ENCODE assay signal across 8 mouse cellular contexts in the genomic region with DNA sequence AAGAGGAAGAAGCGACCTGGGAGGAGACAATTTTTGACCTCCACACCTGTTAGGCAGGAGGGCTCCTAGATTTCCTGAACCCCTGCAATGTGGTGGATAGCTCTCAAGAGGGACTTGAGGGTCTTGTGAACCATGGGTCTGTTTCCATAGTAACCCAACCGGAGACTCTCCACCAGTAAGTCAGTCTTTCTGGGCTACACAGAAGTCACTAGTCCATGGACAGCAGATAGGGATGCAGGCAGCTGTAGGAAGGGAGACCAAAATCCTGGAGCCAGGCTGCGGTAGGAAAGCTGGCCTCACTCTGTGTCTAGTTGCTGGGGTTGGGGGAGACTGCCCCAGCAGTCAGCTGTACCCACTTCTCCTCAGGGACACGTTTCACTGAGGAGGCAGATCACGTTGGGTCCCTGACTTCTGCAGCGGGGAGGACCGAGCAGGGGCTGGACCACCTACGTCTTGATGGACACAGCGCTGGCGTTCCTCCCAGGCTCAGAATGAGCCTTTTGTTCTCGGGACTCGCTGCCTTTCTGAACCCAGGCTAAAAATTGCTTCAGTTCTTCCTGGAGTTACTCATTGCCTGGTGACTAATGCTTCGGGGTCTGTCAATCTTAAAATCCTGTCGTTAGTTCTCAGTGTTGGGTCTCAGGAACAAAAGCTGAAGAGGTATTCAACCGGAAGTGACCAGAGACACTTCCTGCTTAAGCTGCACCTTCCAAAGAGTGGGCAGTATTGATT. TPM values are rescaled to one million over a fixed set of nuclear protein-coding genes. Genes with fewer than 3 reads are reported as not detected.
A peak's percentile ranks its signal among the peaks of the same experiment; 100 is the strongest.
DNase-seq lines count a peak whose midpoint lies in the region; ATAC-seq lines count a peak whose summit lies in the region.

No protein-coding gene starts in this region.

- peak overlapping the region; percentile 30; the same call in 1 of the 2 replicates for H3K27ac ChIP-seq in hindbrain, embryonic 12.5 days
- no peak overlapping the region for H3K27ac ChIP-seq in neural tube, embryonic 11.5 days (ENCODE audit: low read depth, low read length)

- WGBS in hindbrain, embryonic 12.5 days, result 17% methylated on average over 15 of the region's 15 CpGs
- WGBS in neural tube, embryonic 11.5 days, result 41% methylated on average over 15 of the region's 15 CpGs

- H3K4me2 ChIP-seq in hindbrain, embryonic 12.5 days (replicated peaks), result peak overlapping the region; percentile 38
- H3K4me2 ChIP-seq in neural tube, embryonic 11.5 days (ENCODE audit: low read depth), result peak overlapping the region; percentile 6; the same call in 1 of the 2 replicates

- H3K27me3 ChIP-seq in hindbrain, embryonic 12.5 days, result no peaks in the 10 kb centered on the region
- H3K27me3 ChIP-seq in neural tube, embryonic 11.5 days (ENCODE audit: control insufficient read depth, insufficient read depth, low read length), result no peaks in the 10 kb centered on the region

- ATAC-seq in hindbrain, embryonic 12.5 days (ENCODE audit: low FRiP score), result peak; percentile 53
- 0 out of 2 replicates have a peak, but pooled peaks have one; percentile 20 for ATAC-seq in neural tube, embryonic 11.5 days (ENCODE audit: insufficient read depth, low FRiP score, low TSS enrichment)

- H3K4me3 ChIP-seq in hindbrain, embryonic 12.5 days, result no peak overlapping the region
- no peak overlapping the region for H3K4me3 ChIP-seq in neural tube, embryonic 11.5 days (ENCODE audit: low read depth, low read length)

- H3K9ac ChIP-seq in hindbrain, embryonic 12.5 days, result no peak overlapping the region
- no peak overlapping the region for H3K9ac ChIP-seq in neural tube, embryonic 11.5 days (ENCODE audit: low read length)

- H3K36me3 ChIP-seq in hindbrain, embryonic 12.5 days, result no peaks in the 10 kb centered on the region
- H3K36me3 ChIP-seq in neural tube, embryonic 11.5 days (ENCODE audit: control insufficient read depth, insufficient read depth, low read length), result no peaks in the 10 kb centered on the region

- H3K9me3 ChIP-seq in hindbrain, embryonic 12.5 days (replicated peaks), result no peaks in the 10 kb centered on the region
- no peaks in the 10 kb centered on the region for H3K9me3 ChIP-seq in neural tube, embryonic 11.5 days (ENCODE audit: control insufficient read depth, low read length)

- peak; percentile 51 to 58 for DNase-seq in cerebellum, postnatal 10 days
- DNase-seq in cerebellum, adult 18-20 months, result no peak
- peak; percentile 57 for DNase-seq in retina, postnatal 1 day
- no peak for DNase-seq in retina, embryonic 14.5 days (ENCODE audit: low spot score)
- DNase-seq in neural tube, embryonic 11.5 days (ENCODE audit: low spot score), result no peak
- DNase-seq in spleen, postnatal 4 days (ENCODE audit: low spot score in 2 of 2), result no peak
- DNase-seq in adrenal gland, postnatal 14 days, result no peak

- peaks cover 4% of the 10 kb centered on the region; the same call in 1 of the 2 replicates for H3K4me1 ChIP-seq in hindbrain, embryonic 12.5 days
- no peaks in the 10 kb centered on the region for H3K4me1 ChIP-seq in neural tube, embryonic 11.5 days (ENCODE audit: control insufficient read depth, insufficient read depth, low read length)

RNA-seq across cellular contexts. Expression of a gene that starts 6.0 kb away (rescaled TPM):
- 12.2 and 13.0 TPM in 2 replicates for polyA plus RNA-seq in hindbrain, embryonic 12.5 days (2016; fragmentation: Nextera tagmentation; extraction: Ambion mirVana)
- 6.9 and 7.4 TPM in 2 replicates for polyA plus RNA-seq in neural tube, embryonic 11.5 days (2014; fragmentation: Nextera tagmentation; extraction: Ambion mirVana)
- 21.5 and 26.2 TPM in 2 replicates for total RNA-seq in adrenal gland, postnatal 14 days (2021)

RNA-seq across cellular contexts. Expression of a gene that starts 45.3 kb away (rescaled TPM):
- polyA plus RNA-seq in hindbrain, embryonic 12.5 days (2016; fragmentation: Nextera tagmentation; extraction: Ambion mirVana), result 127 and 138 TPM in 2 replicates
- polyA plus RNA-seq in neural tube, embryonic 11.5 days (2014; fragmentation: Nextera tagmentation; extraction: Ambion mirVana), result 111 and 120 TPM in 2 replicates
- total RNA-seq in adrenal gland, postnatal 14 days (2021), result 176 and 179 TPM in 2 replicates

RNA-seq across cellular contexts. Expression of a gene that starts 46.5 kb away (rescaled TPM):
- polyA plus RNA-seq in hindbrain, embryonic 12.5 days (2016; fragmentation: Nextera tagmentation; extraction: Ambion mirVana), result not detected in 2 replicates
- polyA plus RNA-seq in neural tube, embryonic 11.5 days (2014; fragmentation: Nextera tagmentation; extraction: Ambion mirVana), result not detected in 2 replicates
- not detected in 2 replicates for total RNA-seq in adrenal gland, postnatal 14 days (2021)

RNA-seq across cellular contexts. Expression of a gene that starts 57.9 kb away (rescaled TPM):
- polyA plus RNA-seq in hindbrain, embryonic 12.5 days (2016; fragmentation: Nextera tagmentation; extraction: Ambion mirVana), result 339 and 343 TPM in 2 replicates
- 257 and 278 TPM in 2 replicates for polyA plus RNA-seq in neural tube, embryonic 11.5 days (2014; fragmentation: Nextera tagmentation; extraction: Ambion mirVana)
- 199 and 221 TPM in 2 replicates for total RNA-seq in adrenal gland, postnatal 14 days (2021)

Comparison
In these comparisons a context has a peak if more than half of its experiments do, and no peak if none do; other contexts are left out.
1. DNase-seq: peak in cerebellum, postnatal 10 days (2 of 2) and retina, postnatal 1 day (single experiment); none in cerebellum, adult 18-20 months (0 of 2), retina, embryonic 14.5 days (single experiment), neural tube, embryonic 11.5 days (single experiment), spleen, postnatal 4 days (0 of 2) and adrenal gland, postnatal 14 days (single experiment).